Mouse (Mus musculus) liver, postnatal 0 days (tissue): ENCODE results near the gene Fam178b.

Experiments used
- CTCF ChIP-seq: sonication (generic); IDR thresholded peaks from 2 replicates; pipeline ENCODE4 v1.5.1; 2016; ENCODE audit warnings: antibody characterized with exemption, low read depth
- EP300 ChIP-seq: IDR thresholded peaks from 2 replicates; pipeline ENCODE4 v1.6.1; 2016; ENCODE audit warnings: antibody characterized with exemption, low read depth, mild to moderate bottlenecking

DNA sequence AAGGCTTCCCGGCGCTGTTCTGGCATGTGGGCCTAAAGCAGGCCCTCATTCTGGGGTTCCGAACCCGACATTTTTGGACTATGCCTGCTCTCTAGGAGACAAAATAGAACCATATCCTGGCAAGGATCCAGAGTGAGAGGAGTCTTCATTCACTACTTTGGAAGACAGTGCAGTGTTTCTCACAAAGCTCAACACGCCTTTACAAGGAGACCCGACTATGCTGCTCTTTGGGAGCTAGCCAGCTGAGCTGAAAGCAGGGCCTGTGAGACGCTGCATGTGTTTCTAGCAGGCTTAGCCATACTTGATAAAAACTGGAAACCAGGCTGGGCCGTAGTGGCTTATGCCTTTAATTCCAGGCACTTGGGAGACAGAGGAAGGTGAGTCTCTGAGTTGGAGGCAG lies 67.8 kb downstream of the Fam178b start:
- TF ChIP-seq CTCF = no peak
- TF ChIP-seq EP300 = no peak
